Mouse (Mus musculus) kidney, embryonic 16.5 days (tissue): ENCODE data around the gene Hist2h2ab. TPM values are rescaled to one million over a fixed set of nuclear protein-coding genes. Genes with fewer than 3 reads are reported as not detected.
"Not testable (repeated sequence)": the region's sequence is repeated elsewhere in the genome, so short reads cannot be mapped to it uniquely, and the experiment has no call there.

Source experiments
- ATAC-seq: fragments of 200-750 bp; cut with Nextera tagmentation; 2 replicates; pipeline ENCODE4 v1.8.0; 2017; ENCODE audit warnings: moderate TSS enrichment; ENCODE audit not compliant: low FRiP score, low TSS enrichment
- H3K27ac ChIP-seq: fragments of 300-500 bp; sonication (generic); 2 replicates; pipeline ENCODE4 v1.5.1; 2014; ENCODE audit warnings: low read length
- H3K27me3 ChIP-seq: fragments of 300-500 bp; sonication (generic); 2 replicates; pipeline ENCODE4 v1.6.1; 2014; ENCODE audit warnings: low read length, control low read depth, mixed read lengths; ENCODE audit not compliant: insufficient read depth
- H3K36me3 ChIP-seq: fragments of 300-500 bp; sonication (generic); 2 replicates; pipeline ENCODE4 v1.6.1; 2014; ENCODE audit warnings: low read length, control low read depth, mixed read lengths; ENCODE audit not compliant: insufficient read depth
- H3K4me1 ChIP-seq: fragments of 300-500 bp; sonication (generic); 2 replicates; pipeline ENCODE4 v1.6.1; 2014; ENCODE audit warnings: low read length, control low read depth, mixed read lengths; ENCODE audit not compliant: insufficient read depth
- H3K4me2 ChIP-seq: fragments of 300-500 bp; sonication (generic); replicated peaks from 2 replicates; pipeline ENCODE4 v1.6.1; 2014; ENCODE audit warnings: low read depth, low read length
- H3K4me3 ChIP-seq: fragments of 300-500 bp; sonication (generic); 2 replicates; pipeline ENCODE4 v1.5.1; 2014; ENCODE audit warnings: mild to moderate bottlenecking, low read length
- H3K9ac ChIP-seq: fragments of 300-500 bp; sonication (generic); replicated peaks from 2 replicates; pipeline ENCODE4 v1.6.1; 2014; ENCODE audit warnings: low read length
- H3K9me3 ChIP-seq: fragments of 300-500 bp; sonication (generic); 2 replicates; pipeline ENCODE4 v1.6.1; 2016; ENCODE audit warnings: low read length, control low read depth
- WGBS: fragments of 180-500 bp; shearing (Covaris S2); extraction: QIAGEN DNeasy Blood & Tissue Kit; methylation state at CpG from one replicate; pipeline ENCODE4 v1.1.7; 2014; 5-methylcytosine and 5-hydroxymethylcytosine counted together
- polyA plus RNA-seq: library from polyadenylated mRNA; unstranded; fragments of >200 nt; fragmentation: Nextera tagmentation; extraction: Ambion mirVana; gene quantifications from 2 replicates; pipeline ENCODE4 v1.2.1, GENCODE M21; 2015

Hist2h2ab gene
- polyA plus RNA-seq, 1 experiment from 2014 or later = 0.87 TPM

GRCm38 (mm10) chr3:96245003-96245886 lies 25.6 kb downstream of the Hist2h2ab start, which contains the start of gene Hist2h2aa1:
TSS of gene Hist2h2aa1 (plus strand) at chr3:96245497.
- not testable (repeated sequence) for H3K9me3 ChIP-seq, H3K36me3 ChIP-seq, H3K27me3 ChIP-seq
- H3K27ac ChIP-seq = peak within 1 kb of the TSS; percentile 99
- peak within 1 kb of the TSS; percentile 63 for H3K4me2 ChIP-seq
- peak; percentile 87 for ATAC-seq
- peak within 1 kb of the TSS; percentile 60 for H3K4me3 ChIP-seq
- H3K4me1 ChIP-seq = peaks cover 39% of the 10 kb centered on the region
- peak within 1 kb of the TSS; percentile 87 for H3K9ac ChIP-seq
- WGBS = under 1% methylated on average over 23 of the region's 88 CpGs

DNA sequence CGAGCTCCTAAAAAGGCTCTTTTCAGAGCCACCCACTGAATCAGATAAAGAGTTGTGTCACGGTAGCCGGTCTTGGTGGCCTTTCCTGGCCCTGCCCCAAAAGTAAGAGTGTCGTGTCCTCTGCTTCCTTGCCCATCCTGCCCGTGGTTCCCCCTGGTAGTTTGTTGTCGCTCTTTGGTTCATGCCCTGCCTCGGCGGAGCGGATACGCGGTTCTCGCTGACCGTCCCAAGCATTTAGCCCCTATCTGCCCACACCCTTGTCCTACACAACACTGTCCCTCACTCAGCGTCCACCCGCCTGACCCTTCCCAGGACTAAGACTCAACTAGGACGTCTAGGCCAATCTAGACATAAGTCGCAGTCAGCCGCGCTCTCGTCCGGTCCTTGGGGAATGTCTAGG lies 26.4 kb downstream of the Hist2h2ab start:
- Histone ChIP-seq H3K4me3 (peak overlapping the region; percentile 38), H3K9ac (0 out of 2 replicates have a peak overlapping the region, but pooled peaks have one; percentile 55), H3K27ac (0 out of 2 replicates have a peak overlapping the region, but pooled peaks have one; percentile 58), H3K4me1 (peaks cover 37% of the 10 kb centered on the region), H3K4me2 (peak overlapping the region; percentile 23; the same call in 1 of the 2 replicates)
- H3K36me3 ChIP-seq, ATAC-seq, H3K27me3 ChIP-seq, H3K9me3 ChIP-seq: not testable (repeated sequence)
- 0% methylated on average over 9 of the region's 21 CpGs for WGBS

DNA sequence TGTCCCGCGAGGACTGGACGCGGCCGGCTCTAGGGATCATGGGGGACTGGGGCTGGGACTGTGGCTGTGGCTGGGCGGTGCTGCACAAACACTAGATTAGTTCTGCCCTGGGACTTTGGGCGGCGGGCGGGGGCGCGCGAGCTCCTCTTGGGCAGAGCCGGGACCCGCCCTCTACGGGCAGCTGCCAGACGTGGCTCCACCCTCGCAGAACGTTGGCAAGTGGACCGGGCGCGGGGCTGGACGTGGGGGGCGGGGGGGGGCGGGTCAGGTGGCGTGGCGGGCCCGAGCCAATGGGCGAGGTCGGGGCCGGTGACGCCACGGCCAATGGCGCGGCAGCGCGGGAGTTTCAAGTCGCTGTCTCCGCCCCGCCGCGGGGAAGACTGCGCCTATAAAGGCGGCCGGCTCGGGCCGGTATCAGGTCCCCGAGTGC lies 26.8 kb downstream of the Hist2h2ab start, which contains the start of gene Hist2h3c1:
Gene Hist2h3c1, plus strand, starts transcription at position 259 of the 430 bp plus-strand sequence.
- H3K36me3 ChIP-seq, H3K9me3 ChIP-seq, H3K27me3 ChIP-seq: not testable (repeated sequence)
- peak; percentile 96 for ATAC-seq
- H3K9ac ChIP-seq = peak within 1 kb of the TSS; percentile 72
- peaks cover 37% of the 10 kb centered on the region for H3K4me1 ChIP-seq
- peak within 1 kb of the TSS; percentile 55 for H3K4me2 ChIP-seq
- H3K27ac ChIP-seq = peak within 1 kb of the TSS; percentile 75
- H3K4me3 ChIP-seq = peak within 1 kb of the TSS; percentile 49
- WGBS = 0% methylated on average over 1 of the region's 47 CpGs

- no peak for ATAC-seq
- Histone ChIP-seq H3K9ac (peak overlapping the region; percentile 72), H3K4me2 (peak overlapping the region; percentile 55), H3K4me3 (peak overlapping the region; percentile 49), H3K9me3 (no peaks in the 10 kb centered on the region), H3K4me1 (peaks cover 37% of the 10 kb centered on the region), H3K27ac (peak overlapping the region; percentile 75), H3K27me3 (no peaks in the 10 kb centered on the region), H3K36me3 (no peaks in the 10 kb centered on the region)
- WGBS = 5% methylated on average over 11 of the region's 11 CpGs
Observed at GRCm38 (mm10) chr3:96247356-96248140, 27.9 kb downstream of the Hist2h2ab start.

GRCm38 (mm10) chr3:96248141-96249033 lies 28.7 kb downstream of the Hist2h2ab start:
- no peak for ATAC-seq
- peaks cover 37% of the 10 kb centered on the region for H3K4me1 ChIP-seq
- peak overlapping the region; percentile 66 for H3K27ac ChIP-seq
- WGBS = 38% methylated on average over 6 of the region's 6 CpGs
- peak overlapping the region; percentile 52 for H3K9ac ChIP-seq
- no peaks in the 10 kb centered on the region for H3K9me3 ChIP-seq
- no peaks in the 10 kb centered on the region for H3K36me3 ChIP-seq
- peak overlapping the region; percentile 55 for H3K4me2 ChIP-seq
- peak overlapping the region; percentile 49 for H3K4me3 ChIP-seq
- H3K27me3 ChIP-seq = no peaks in the 10 kb centered on the region

DNA sequence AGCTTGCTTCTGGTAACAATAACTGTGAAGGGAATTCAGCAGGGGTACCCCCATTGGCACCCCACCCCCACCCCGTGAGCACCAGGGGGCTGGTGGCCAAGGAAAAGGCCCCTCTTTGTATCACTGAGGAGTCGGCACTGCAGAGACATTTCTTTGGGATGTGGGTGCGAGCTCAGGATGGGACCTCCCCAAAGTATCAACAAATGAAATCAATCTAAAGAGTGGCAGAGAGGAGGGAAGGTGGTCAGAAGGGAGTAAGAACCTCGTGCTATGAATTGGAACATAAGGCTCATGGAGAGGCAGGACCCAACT lies 29.3 kb downstream of the Hist2h2ab start:
- peak overlapping the region; percentile 49 for H3K4me3 ChIP-seq
- no peaks in the 10 kb centered on the region for H3K36me3 ChIP-seq
- no peaks in the 10 kb centered on the region for H3K27me3 ChIP-seq
- ATAC-seq = no peak
- 52% methylated on average over 4 of the region's 4 CpGs for WGBS
- peak overlapping the region; percentile 66 for H3K27ac ChIP-seq
- H3K4me1 ChIP-seq = peaks cover 31% of the 10 kb centered on the region
- peak overlapping the region; percentile 55 for H3K4me2 ChIP-seq
- H3K9me3 ChIP-seq = no peaks in the 10 kb centered on the region
- H3K9ac ChIP-seq = peak overlapping the region; percentile 52

DNA sequence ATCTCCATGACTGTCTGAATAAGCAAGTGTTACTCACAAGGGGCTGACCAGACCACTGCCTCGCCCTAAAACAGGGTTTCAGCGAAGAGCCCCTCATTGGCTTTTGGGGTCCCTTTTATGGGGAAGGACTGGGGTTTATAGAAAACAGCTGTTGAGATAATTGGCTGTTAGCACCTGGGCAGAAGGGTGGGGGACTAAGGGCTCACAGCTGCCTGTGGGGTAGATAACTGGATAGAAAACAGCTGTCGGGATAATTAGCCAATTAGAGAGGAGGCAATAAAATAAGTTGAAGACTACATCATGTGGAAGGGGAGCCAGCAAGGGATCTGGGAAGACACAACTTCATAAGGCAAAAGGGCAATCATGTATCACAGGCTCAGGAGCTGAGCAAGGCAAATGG lies 31.2 kb downstream of the Hist2h2ab start:
- peaks cover 28% of the 10 kb centered on the region for H3K4me1 ChIP-seq
- no peak for ATAC-seq
- H3K4me2 ChIP-seq = no peak overlapping the region
- no peak overlapping the region for H3K27ac ChIP-seq
- 46% methylated on average over 3 of the region's 3 CpGs for WGBS
- no peak overlapping the region for H3K9ac ChIP-seq
- H3K4me3 ChIP-seq = no peak overlapping the region
- no peaks in the 10 kb centered on the region for H3K27me3 ChIP-seq
- no peaks in the 10 kb centered on the region for H3K9me3 ChIP-seq
- H3K36me3 ChIP-seq = no peaks in the 10 kb centered on the region

- Histone ChIP-seq H3K4me1 (peaks cover 32% of the 10 kb centered on the region), H3K36me3 (no peaks in the 10 kb centered on the region), H3K27me3 (no peaks in the 10 kb centered on the region), H3K4me3 (no peak overlapping the region), H3K4me2 (no peak overlapping the region), H3K27ac (no peak overlapping the region), H3K9ac (no peak overlapping the region), H3K9me3 (no peaks in the 10 kb centered on the region)
- no peak for ATAC-seq
- WGBS = 83% methylated on average over 3 of the region's 3 CpGs
Observed at GRCm38 (mm10) chr3:96251787-96252186, 32.1 kb downstream of the Hist2h2ab start.

- WGBS = 52% methylated on average over 10 of the region's 10 CpGs
- Histone ChIP-seq H3K9me3 (no peaks in the 10 kb centered on the region), H3K4me1 (peaks cover 11% of the 10 kb centered on the region; the same call in 1 of the 2 replicates), H3K9ac (no peak overlapping the region; the same call in 1 of the 2 replicates), H3K36me3 (no peaks in the 10 kb centered on the region), H3K27me3 (no peaks in the 10 kb centered on the region), H3K4me2 (no peak overlapping the region), H3K4me3 (no peak overlapping the region), H3K27ac (no peak overlapping the region)
- ATAC-seq = no peak
Observed at GRCm38 (mm10) chr3:96254683-96255355, 35.2 kb downstream of the Hist2h2ab start.
